Mouse (Mus musculus) left cerebral cortex, adult 2 months (tissue): ENCODE measurements around the gene Akt1s1. TPM values are rescaled to one million over a fixed set of nuclear protein-coding genes. Genes with fewer than 3 reads are reported as not detected.

Experiments
- DNase-seq, 2 experiments: peaks; one replicate each; pipeline ENCODE4 v3.0.0; 2021 to 2022; ENCODE audit warnings: low spot score in 2 of 2, mixed read lengths in 1 of 2; ENCODE audit errors: extremely low spot score in 1 of 2
- H3K27ac ChIP-seq: fragments of 200-600 bp; 2 replicates; pipeline ENCODE4 v1.8.1; 2022
- H3K4me3 ChIP-seq: fragments of 200-600 bp; 2 replicates; pipeline ENCODE4 v1.8.1; 2022
- CTCF ChIP-seq: fragments of 200-600 bp; IDR thresholded peaks from 2 replicates; pipeline ENCODE4 v1.8.1; 2022; ENCODE audit warnings: antibody characterized with exemption, mild to moderate bottlenecking, moderate library complexity
- intact Hi-C: fragments of 180-260 bp; cut with DNase I; formaldehyde crosslinking; loops from one replicate; pipeline ENCODE4 v1.15.1; 2025
- total RNA-seq, 2 experiments: library from RNA; stranded (reverse); gene quantifications; 2 replicates each; pipeline ENCODE4 v1.2.3; 2021

Akt1s1 gene
- total RNA-seq, 2 experiments from 2014 or later = 69.7 to 77.0 TPM

GRCm38 (mm10) chr7:44847772-44848171 lies 1.0 kb upstream of the Akt1s1 start:
- no peak for DNase-seq
- Histone ChIP-seq H3K27ac (no peak overlapping the region; the same call in 1 of the 2 replicates), H3K4me3 (peak overlapping the region; percentile 68)
- no peak for TF ChIP-seq CTCF
- intact Hi-C loops = loop anchor here (2.0 kb wide), 1 partner anchor 29 kb away; no protein-coding TSS in a partner anchor

- TF ChIP-seq CTCF = no peak
- DNase-seq = peak; percentile 87 to 89
- H3K27ac ChIP-seq = peak overlapping the region; percentile 99
- peak overlapping the region; percentile 68 for H3K4me3 ChIP-seq
- intact Hi-C loops = loop anchor here (1.0 to 10.0 kb wide), 3 partner anchors 31 to 275 kb away; partner anchors contain the start of genes Med25, Rpl13a and Rps11
These were observed 773 bp downstream of the Akt1s1 start for GRCm38 (mm10) chr7:44849416-44850111.

DNA sequence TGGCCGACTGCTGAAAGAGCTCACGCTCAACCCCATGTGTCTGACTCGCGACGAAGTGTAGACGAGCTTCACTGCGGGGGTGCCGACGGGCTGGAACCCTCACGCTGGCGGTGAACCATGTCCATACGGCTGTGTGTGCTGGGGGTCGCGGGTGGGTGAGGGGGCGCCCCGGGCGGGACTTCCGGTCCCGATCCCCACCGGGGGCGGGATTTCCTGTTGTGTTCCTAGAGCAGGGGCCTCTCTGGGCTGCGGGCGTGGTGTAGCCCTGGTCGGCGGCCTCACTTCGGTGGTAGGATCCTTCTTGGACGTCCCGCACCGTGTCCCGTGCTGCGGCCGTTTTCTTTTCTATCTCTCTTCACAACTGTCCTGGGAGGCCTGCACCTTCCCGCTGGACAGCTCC lies 1.4 kb downstream of the Akt1s1 start:
- peak; percentile 74 to 78 for DNase-seq
- Histone ChIP-seq H3K27ac (peak overlapping the region; percentile 99), H3K4me3 (peak overlapping the region; percentile 68)
- no peak; the same call in 1 of the 2 replicates for TF ChIP-seq CTCF
- intact Hi-C loops = loop anchor here (10.0 kb wide), 1 partner anchor 275 kb away; the partner anchor contains the start of genes Rpl13a and Rps11

GRCm38 (mm10) chr7:44850789-44851624 lies 2.2 kb downstream of the Akt1s1 start:
- intact Hi-C loops = loop anchor here (10.0 kb wide), 1 partner anchor 274 kb away; the partner anchor contains the start of genes Rpl13a and Rps11
- peak overlapping the region; percentile 99 for H3K27ac ChIP-seq
- peak overlapping the region; percentile 68 for H3K4me3 ChIP-seq
- TF ChIP-seq CTCF = no peak
- no peak for DNase-seq

DNA sequence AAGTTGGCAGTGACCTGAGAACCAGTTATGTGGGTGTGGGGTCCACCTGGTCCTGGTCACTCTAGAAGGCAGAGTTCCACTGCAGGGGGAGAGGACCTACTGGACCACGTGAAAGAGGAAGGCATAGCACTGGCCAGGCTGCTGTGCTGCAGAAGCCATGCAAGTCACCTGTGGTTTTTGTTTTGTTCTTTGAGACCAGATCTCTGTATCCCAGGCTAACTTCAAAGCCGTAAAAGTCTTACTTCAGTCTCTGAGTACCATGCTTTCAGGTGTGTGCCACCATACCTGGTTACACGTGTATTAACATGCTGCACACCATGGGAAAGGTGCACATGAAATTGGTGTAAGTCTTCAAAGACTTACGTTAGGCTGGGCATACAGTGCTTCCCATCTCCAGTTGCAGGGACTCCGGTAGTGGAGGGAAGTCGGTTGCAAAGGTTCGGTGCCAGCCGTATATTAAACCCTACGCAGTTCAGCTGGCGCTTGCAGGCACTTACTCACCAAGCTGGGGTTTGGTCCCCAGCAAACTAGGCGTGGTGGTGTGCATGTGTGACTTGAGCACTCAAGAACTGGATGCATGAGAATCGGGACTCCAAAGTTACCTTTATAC lies 2.9 kb downstream of the Akt1s1 start:
- Histone ChIP-seq H3K27ac (no peak overlapping the region), H3K4me3 (no peak overlapping the region)
- DNase-seq = no peak
- intact Hi-C loops = loop anchor here (2.0 to 10.0 kb wide), 2 partner anchors 17 to 273 kb away; partner anchors contain the start of genes Ptov1, Rpl13a and Rps11
- TF ChIP-seq CTCF = no peak

GRCm38 (mm10) chr7:44852259-44853027 lies 3.7 kb downstream of the Akt1s1 start:
- Histone ChIP-seq H3K27ac (no peak overlapping the region), H3K4me3 (no peak overlapping the region)
- no peak for TF ChIP-seq CTCF
- no peak for DNase-seq
- intact Hi-C loops = loop anchor here (2.0 to 10.0 kb wide), 2 partner anchors 16 to 272 kb away; partner anchors contain the start of genes Ptov1, Rpl13a and Rps11

DNA sequence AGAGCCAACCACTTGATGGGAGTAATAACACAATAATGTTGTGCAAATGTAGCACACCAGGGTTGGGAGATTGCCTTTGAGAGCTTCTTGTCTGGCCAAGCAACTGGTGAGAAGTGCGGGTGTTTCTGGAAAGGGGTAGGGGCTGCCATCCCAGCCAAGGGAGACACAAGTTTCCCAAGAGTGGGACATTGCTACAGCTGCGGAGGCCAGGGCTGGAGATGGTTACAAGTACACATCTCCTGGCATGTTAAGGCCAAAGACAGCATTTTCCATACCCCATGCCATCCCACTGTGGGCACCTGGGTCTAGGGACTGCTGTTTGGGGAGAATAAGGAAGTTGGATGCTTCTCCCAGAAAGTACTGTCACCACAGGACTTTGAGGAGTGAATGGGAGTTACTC lies 4.3 kb downstream of the Akt1s1 start:
- TF ChIP-seq CTCF = no peak
- intact Hi-C loops = loop anchor here (2.0 to 10.0 kb wide), 2 partner anchors 16 to 272 kb away; partner anchors contain the start of genes Ptov1, Rpl13a and Rps11
- no peak overlapping the region for H3K27ac ChIP-seq
- H3K4me3 ChIP-seq = no peak overlapping the region
- DNase-seq = no peak

GRCm38 (mm10) chr7:44853596-44854355 lies 5.0 kb downstream of the Akt1s1 start:
- no peak for TF ChIP-seq CTCF
- intact Hi-C loops = loop anchor here (2.0 to 10.0 kb wide), 2 partner anchors 15 to 271 kb away; partner anchors contain the start of genes Ptov1, Rpl13a and Rps11
- peak overlapping the region; percentile 66 for H3K4me3 ChIP-seq
- peak overlapping the region; percentile 76 for H3K27ac ChIP-seq
- no peak for DNase-seq

- intact Hi-C loops = loop anchor here (10.0 kb wide), 1 partner anchor 270 kb away; the partner anchor contains the start of genes Rpl13a and Rps11
- peak; percentile 67 to 69 for DNase-seq
- H3K4me3 ChIP-seq = peak overlapping the region; percentile 66
- TF ChIP-seq CTCF = no peak
- H3K27ac ChIP-seq = peak overlapping the region; percentile 76
These were observed 5.7 kb downstream of the Akt1s1 start for GRCm38 (mm10) chr7:44854356-44855031.

GRCm38 (mm10) chr7:44855036-44855435 lies 6.2 kb downstream of the Akt1s1 start:
- intact Hi-C loops = loop anchor here (10.0 kb wide), 1 partner anchor 270 kb away; the partner anchor contains the start of genes Rpl13a and Rps11
- no peak for DNase-seq
- no peak; the same call in 1 of the 2 replicates for TF ChIP-seq CTCF
- H3K4me3 ChIP-seq = peak overlapping the region; percentile 66
- H3K27ac ChIP-seq = peak overlapping the region; percentile 76
